Mouse (Mus musculus) limb, embryonic 14.5 days (tissue): ENCODE results near the gene Abcc6. TPM values are rescaled to one million over a fixed set of nuclear protein-coding genes. Genes with fewer than 3 reads are reported as not detected.

Experiments
- ATAC-seq: fragments of 200-750 bp; cut with Nextera tagmentation; 2 replicates; pipeline ENCODE4 v1.8.0; 2017; ENCODE audit warnings: low read depth, moderate number of reproducible peaks, moderate TSS enrichment; ENCODE audit not compliant: low FRiP score
- DNase-seq: peaks from one replicate; pipeline ENCODE4 v3.0.0-alpha.2; 2015; ENCODE audit warnings: low spot score
- H3K27ac ChIP-seq: fragments of 300-500 bp; sonication (generic); replicated peaks from 2 replicates; pipeline ENCODE4 v1.5.1; 2014; ENCODE audit warnings: low read depth, mild to moderate bottlenecking, low read length, moderate library complexity, mixed read lengths
- H3K27me3 ChIP-seq: fragments of 300-500 bp; sonication (generic); 2 replicates; pipeline ENCODE4 v1.6.1; 2014; ENCODE audit warnings: low read length, mixed read lengths; ENCODE audit not compliant: control insufficient read depth, insufficient read depth
- H3K36me3 ChIP-seq: fragments of 300-500 bp; sonication (generic); 2 replicates; pipeline ENCODE4 v1.6.1; 2014; ENCODE audit warnings: mild to moderate bottlenecking, low read length, moderate library complexity, mixed read lengths; ENCODE audit not compliant: control insufficient read depth, insufficient read depth
- H3K4me1 ChIP-seq: fragments of 300-500 bp; sonication (generic); 2 replicates; pipeline ENCODE4 v1.6.1; 2014; ENCODE audit warnings: antibody characterized with exemption, low read length, mixed read lengths; ENCODE audit not compliant: control insufficient read depth, insufficient read depth
- H3K4me2 ChIP-seq: fragments of 300-500 bp; sonication (generic); replicated peaks from 2 replicates; pipeline ENCODE4 v1.6.1; 2014; ENCODE audit warnings: low read depth, mild to moderate bottlenecking, low read length, moderate library complexity; ENCODE audit not compliant: severe bottlenecking
- H3K4me3 ChIP-seq: fragments of 300-500 bp; sonication (generic); replicated peaks from 2 replicates; pipeline ENCODE4 v1.5.1; 2014; ENCODE audit warnings: low read length
- H3K9ac ChIP-seq: fragments of 300-500 bp; sonication (generic); 2 replicates; pipeline ENCODE4 v1.6.1; 2014; ENCODE audit warnings: mild to moderate bottlenecking, low read depth, low read length, moderate library complexity; ENCODE audit not compliant: severe bottlenecking
- H3K9me3 ChIP-seq: fragments of 300-500 bp; sonication (generic); 2 replicates; pipeline ENCODE4 v1.6.1; 2016; ENCODE audit warnings: low read length; ENCODE audit not compliant: control insufficient read depth
- POLR2A ChIP-seq: fragments of 200-500 bp; IDR thresholded peaks from 2 replicates; pipeline ENCODE4 v1.8.0; 2012; ENCODE audit warnings: inconsistent platforms, mild to moderate bottlenecking, moderate library complexity, borderline replicate concordance; ENCODE audit not compliant: insufficient read depth, insufficient read length; ENCODE audit errors: extremely low read depth
- WGBS: fragments of 180-500 bp; shearing (Covaris S2); extraction: QIAGEN DNeasy Blood & Tissue Kit; methylation state at CpG from one replicate; pipeline ENCODE4 v1.1.7; 2014; 5-methylcytosine and 5-hydroxymethylcytosine counted together
- polyA plus RNA-seq, 2 experiments: library from polyadenylated mRNA; depleted of rRNA in 1 of 2; stranded (reverse) in 1 of 2; unstranded in 1 of 2; fragments of >200 nt; fragmentation: Nextera tagmentation in 1 of 2; extraction: Ambion mirVana in 1 of 2; gene quantifications; 2 replicates each; pipeline versions ENCODE4 v1.2.1 to v1.2.3; 2012 to 2014

Abcc6 gene
- polyA plus RNA-seq, 2 experiments: 0.18 to 1.2 TPM

DNA sequence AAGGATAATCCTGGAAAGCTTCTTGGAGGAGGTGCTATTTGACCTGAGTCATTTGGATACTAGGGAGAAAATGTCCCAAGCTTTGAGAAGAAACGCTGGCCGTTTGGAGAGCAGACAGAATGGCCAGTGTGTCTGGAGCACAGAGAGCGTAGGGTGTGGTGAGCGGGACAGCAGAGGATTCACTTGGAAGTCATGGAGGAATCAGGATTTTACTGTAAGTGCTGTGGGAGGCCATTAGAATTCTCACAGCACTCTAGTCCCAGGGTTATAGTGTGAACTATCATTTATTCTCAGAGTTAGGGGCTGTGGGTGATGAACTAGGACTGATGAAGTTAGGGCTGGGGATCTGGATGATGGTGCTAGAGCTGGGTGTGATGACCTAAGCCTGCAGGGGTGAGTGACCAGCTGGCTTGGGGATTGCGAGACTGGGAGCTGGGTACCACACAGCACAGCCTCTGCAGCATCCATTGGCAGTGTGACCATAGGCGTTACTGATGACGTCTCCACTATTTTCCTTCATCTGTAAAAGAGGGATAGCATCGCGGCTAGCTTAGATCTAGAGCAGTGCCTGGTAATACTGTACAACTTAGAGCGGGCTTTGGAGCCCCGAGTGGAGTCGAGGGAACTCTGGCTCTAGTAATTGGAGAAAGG lies 108.0 kb downstream of the Abcc6 start:
- Histone ChIP-seq H3K27me3 (no peaks in the 10 kb centered on the region), H3K4me3 (0 out of 2 replicates have a peak overlapping the region, but pooled peaks have one; percentile 41), H3K36me3 (peaks cover 12% of the 10 kb centered on the region; the same call in 1 of the 2 replicates), H3K4me1 (peaks cover 49% of the 10 kb centered on the region), H3K27ac (peak overlapping the region; percentile 90), H3K9ac (no peak overlapping the region), H3K9me3 (no peaks in the 10 kb centered on the region), H3K4me2 (peak overlapping the region; percentile 63)
- WGBS: 75% methylated on average over 12 of the region's 12 CpGs
- DNase-seq: no peak
- no peak for TF ChIP-seq POLR2A
- ATAC-seq: no peak

DNA sequence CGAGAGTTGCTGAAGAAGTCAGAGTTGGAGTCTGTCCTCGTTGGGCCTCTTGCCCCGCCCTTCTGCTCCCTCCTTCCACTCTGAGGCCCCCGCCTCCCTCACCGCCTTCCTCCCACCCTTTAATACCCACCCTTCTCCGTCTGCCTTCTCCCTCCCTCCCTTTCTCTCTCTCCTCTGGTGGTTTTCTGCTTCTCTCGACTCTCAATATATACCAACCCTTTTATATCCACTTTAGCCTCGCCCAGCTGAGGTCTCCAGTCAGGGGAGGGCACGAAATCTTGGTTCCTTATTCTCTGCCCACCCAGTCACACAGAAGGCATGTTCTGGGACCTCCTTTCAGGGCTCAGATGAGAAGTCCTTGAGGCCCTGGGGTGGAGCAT lies 108.9 kb downstream of the Abcc6 start, which contains the start of gene Emp3:
Gene Emp3 (minus strand): TSS at position 163 of the 380 bp plus-strand sequence.
- peak; percentile 69 for DNase-seq
- H3K9ac ChIP-seq: peak within 1 kb of the TSS; percentile 68
- 21% methylated on average over 9 of the region's 9 CpGs for WGBS
- peak; percentile 25 for ATAC-seq
- H3K4me2 ChIP-seq: peak within 1 kb of the TSS; percentile 75
- no peak for TF ChIP-seq POLR2A
- H3K36me3 ChIP-seq: peaks cover 12% of the 10 kb centered on the region; the same call in 1 of the 2 replicates
- H3K9me3 ChIP-seq: no peaks in the 10 kb centered on the region
- H3K27ac ChIP-seq: peak within 1 kb of the TSS; percentile 90
- peak within 1 kb of the TSS; percentile 60 for H3K4me3 ChIP-seq
- peaks cover 55% of the 10 kb centered on the region for H3K4me1 ChIP-seq
- no peaks in the 10 kb centered on the region for H3K27me3 ChIP-seq

- peak overlapping the region; percentile 60 for H3K4me3 ChIP-seq
- H3K36me3 ChIP-seq: peaks cover 12% of the 10 kb centered on the region; the same call in 1 of the 2 replicates
- H3K27me3 ChIP-seq: no peaks in the 10 kb centered on the region
- peak overlapping the region; percentile 75 for H3K4me2 ChIP-seq
- ATAC-seq (no peak), DNase-seq (no peak)
- H3K9me3 ChIP-seq: no peaks in the 10 kb centered on the region
- H3K9ac ChIP-seq: peak overlapping the region; percentile 68
- no peak for TF ChIP-seq POLR2A
- 26% methylated on average over 9 of the region's 9 CpGs for WGBS
- H3K27ac ChIP-seq: peak overlapping the region; percentile 90
- H3K4me1 ChIP-seq: peaks cover 60% of the 10 kb centered on the region
These were observed 109.4 kb downstream of the Abcc6 start for GRCm38 (mm10) chr7:45920583-45921241.

- H3K4me1 ChIP-seq: peaks cover 60% of the 10 kb centered on the region
- H3K9me3 ChIP-seq: no peaks in the 10 kb centered on the region
- H3K27me3 ChIP-seq: no peaks in the 10 kb centered on the region
- H3K36me3 ChIP-seq: peaks cover 12% of the 10 kb centered on the region; the same call in 1 of the 2 replicates
- no peak for TF ChIP-seq POLR2A
- 67% methylated on average over 4 of the region's 4 CpGs for WGBS
- peak overlapping the region; percentile 68 for H3K9ac ChIP-seq
- DNase-seq (no peak), ATAC-seq (no peak)
- H3K27ac ChIP-seq: no peak overlapping the region; the same call in 1 of the 2 replicates
- peak overlapping the region; percentile 75 for H3K4me2 ChIP-seq
- H3K4me3 ChIP-seq: peak overlapping the region; percentile 60
These were observed 110.3 kb downstream of the Abcc6 start for GRCm38 (mm10) chr7:45919761-45920160.

DNA sequence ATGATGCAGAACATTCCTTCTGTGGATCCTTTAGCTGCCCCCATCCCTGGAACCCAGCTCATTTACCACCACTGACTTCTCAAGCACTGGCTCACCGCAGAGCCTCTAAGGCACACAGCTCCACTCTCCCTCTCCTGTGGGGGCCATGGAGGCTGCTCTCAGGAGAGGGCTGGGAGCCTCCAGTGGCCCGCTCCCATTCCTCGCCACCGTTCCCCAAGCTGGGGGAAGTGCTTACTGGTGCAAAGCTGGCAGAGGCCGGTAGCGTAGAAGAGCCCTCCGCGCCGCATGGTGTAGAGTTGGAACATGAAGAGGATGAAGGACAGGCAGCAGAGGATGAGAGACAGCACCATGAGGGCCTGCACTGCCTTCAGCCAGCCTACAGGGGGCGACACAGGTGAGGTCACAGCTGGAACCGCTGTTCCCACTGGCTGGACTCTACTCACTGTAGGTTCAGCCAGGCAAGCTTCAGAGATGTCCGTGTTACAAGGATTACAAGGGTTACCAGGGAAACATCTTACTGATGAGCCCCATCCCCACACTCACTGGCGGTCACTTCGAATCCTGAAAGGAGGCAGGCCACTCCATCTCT lies 110.9 kb downstream of the Abcc6 start:
- Histone ChIP-seq H3K4me1 (peaks cover 58% of the 10 kb centered on the region), H3K36me3 (peaks cover 12% of the 10 kb centered on the region; the same call in 1 of the 2 replicates), H3K9me3 (no peaks in the 10 kb centered on the region), H3K9ac (no peak overlapping the region), H3K4me3 (peak overlapping the region; percentile 60; the same call in 1 of the 2 replicates), H3K27ac (no peak overlapping the region), H3K27me3 (no peaks in the 10 kb centered on the region), H3K4me2 (peak overlapping the region; percentile 75)
- TF ChIP-seq POLR2A: no peak
- ATAC-seq: no peak
- no peak for DNase-seq
- 76% methylated on average over 14 of the region's 14 CpGs for WGBS
